Mouse (Mus musculus) ES-Bruce4 (cell line): ENCODE measurements at regions not wholly inside any gene's neighbourhood (a gene's known extent, or its start where the extent isn't known, plus 50 kb on each side); places are given as distances from the start of the nearest gene placed in this dataset.

Experiments
- H3K27ac ChIP-seq: 2 replicates; pipeline ENCODE4 v1.5.1; 2012; ENCODE audit warnings: low read length, inconsistent platforms; ENCODE audit not compliant: insufficient read depth
- H3K27me3 ChIP-seq: 2 replicates; pipeline ENCODE4 v1.6.1; 2012; ENCODE audit warnings: mild to moderate bottlenecking, low read length, inconsistent platforms; ENCODE audit not compliant: control insufficient read depth, poor library complexity, insufficient read depth, severe bottlenecking
- H3K36me3 ChIP-seq: 2 replicates; pipeline ENCODE4 v1.6.1; 2012; ENCODE audit warnings: inconsistent platforms, mild to moderate bottlenecking, low read length, moderate library complexity; ENCODE audit not compliant: control insufficient read depth, poor library complexity, insufficient read depth, severe bottlenecking
- H3K4me1 ChIP-seq: one replicate; pipeline ENCODE4 v1.8.1; 2011; ENCODE audit warnings: low read length; ENCODE audit not compliant: control insufficient read depth, insufficient read depth
- H3K4me3 ChIP-seq: 2 replicates; pipeline ENCODE4 v1.5.1; 2011; ENCODE audit warnings: low read depth, mild to moderate bottlenecking, low read length
- H3K9ac ChIP-seq: 2 replicates; pipeline ENCODE4 v1.6.1; 2012; ENCODE audit warnings: low read depth, mild to moderate bottlenecking, inconsistent platforms; ENCODE audit not compliant: poor library complexity, severe bottlenecking
- H3K9me3 ChIP-seq: replicated peaks from 2 replicates; pipeline ENCODE4 v1.6.1; 2012; ENCODE audit warnings: mild to moderate bottlenecking, low read length, inconsistent platforms; ENCODE audit not compliant: control insufficient read depth, poor library complexity, insufficient read depth, severe bottlenecking
- CTCF ChIP-seq: IDR thresholded peaks from one replicate; pipeline ENCODE4 v1.8.1; 2011; ENCODE audit warnings: low read depth, low read length
- EP300 ChIP-seq: IDR thresholded peaks from 2 replicates; pipeline ENCODE4 v1.6.1; 2011; ENCODE audit warnings: low read depth, low read length; ENCODE audit not compliant: insufficient read depth
- POLR2A ChIP-seq: IDR thresholded peaks from one replicate; pipeline ENCODE4 v1.8.1; 2011; ENCODE audit warnings: low read length; ENCODE audit not compliant: insufficient read depth

- Histone ChIP-seq H3K9ac (no peak overlapping the region), H3K27me3 (no peaks in the 10 kb centered on the region), H3K4me3 (no peak overlapping the region), H3K36me3 (no peaks in the 10 kb centered on the region), H3K27ac (no peak overlapping the region), H3K4me1 (peaks cover 8% of the 10 kb centered on the region), H3K9me3 (no peaks in the 10 kb centered on the region)
- TF ChIP-seq CTCF (no peak), POLR2A (no peak), EP300 (no peak)
Observed at GRCm38 (mm10) chr4:125194722-125195380, 67.2 kb upstream of the Zc3h12a start.

- Histone ChIP-seq H3K36me3 (no peaks in the 10 kb centered on the region), H3K4me1 (peaks cover 11% of the 10 kb centered on the region), H3K9ac (no peak overlapping the region), H3K27me3 (no peaks in the 10 kb centered on the region), H3K9me3 (no peaks in the 10 kb centered on the region), H3K27ac (no peak overlapping the region), H3K4me3 (no peak overlapping the region)
- TF ChIP-seq EP300 (no peak), POLR2A (no peak), CTCF (no peak)
Observed at GRCm38 (mm10) chr4:125194298-125194697, 66.7 kb upstream of the Zc3h12a start.

- Histone ChIP-seq H3K4me3 (no peak overlapping the region), H3K36me3 (no peaks in the 10 kb centered on the region), H3K4me1 (peaks cover 9% of the 10 kb centered on the region), H3K9ac (no peak overlapping the region), H3K9me3 (no peaks in the 10 kb centered on the region), H3K27me3 (no peaks in the 10 kb centered on the region), H3K27ac (no peak overlapping the region)
- TF ChIP-seq EP300, result no peak
- TF ChIP-seq CTCF, result no peak
- TF ChIP-seq POLR2A, result no peak
Observed at GRCm38 (mm10) chr4:125191680-125192079, 64.0 kb upstream of the Zc3h12a start.

GRCm38 (mm10) chr4:125191010-125191409 lies 63.4 kb upstream of the Zc3h12a start:
- Histone ChIP-seq H3K27me3 (no peaks in the 10 kb centered on the region), H3K4me3 (no peak overlapping the region), H3K9ac (no peak overlapping the region), H3K4me1 (peaks cover 8% of the 10 kb centered on the region), H3K9me3 (no peaks in the 10 kb centered on the region), H3K27ac (no peak overlapping the region), H3K36me3 (no peaks in the 10 kb centered on the region)
- TF ChIP-seq CTCF, result no peak
- no peak for TF ChIP-seq EP300
- no peak for TF ChIP-seq POLR2A

GRCm38 (mm10) chr4:125189971-125190370 lies 62.3 kb upstream of the Zc3h12a start:
- Histone ChIP-seq H3K27ac (no peak overlapping the region), H3K27me3 (no peaks in the 10 kb centered on the region)
- TF ChIP-seq CTCF, result no peak
- TF ChIP-seq EP300, result no peak
- no peak for TF ChIP-seq POLR2A

GRCm38 (mm10) chr4:125186246-125186645 lies 58.6 kb upstream of the Zc3h12a start:
- no peaks in the 10 kb centered on the region for H3K27me3 ChIP-seq
- no peak overlapping the region for H3K4me3 ChIP-seq
- H3K9me3 ChIP-seq, result no peaks in the 10 kb centered on the region
- no peaks in the 10 kb centered on the region for H3K36me3 ChIP-seq
- H3K4me1 ChIP-seq, result peaks cover 5% of the 10 kb centered on the region
- H3K9ac ChIP-seq, result no peak overlapping the region
- H3K27ac ChIP-seq, result no peak overlapping the region
- TF ChIP-seq POLR2A (no peak), EP300 (no peak), CTCF (no peak)

More at GRCm38 (mm10) chr4:125189971-125190370, 62.3 kb upstream of the Zc3h12a start:
- H3K9me3 ChIP-seq, result no peaks in the 10 kb centered on the region
- no peaks in the 10 kb centered on the region for H3K36me3 ChIP-seq
- H3K9ac ChIP-seq, result no peak overlapping the region
- H3K4me1 ChIP-seq, result peaks cover 8% of the 10 kb centered on the region
- H3K4me3 ChIP-seq, result no peak overlapping the region
